8 mouse cellular contexts compared by ENCODE assay signal in the genomic region with DNA sequence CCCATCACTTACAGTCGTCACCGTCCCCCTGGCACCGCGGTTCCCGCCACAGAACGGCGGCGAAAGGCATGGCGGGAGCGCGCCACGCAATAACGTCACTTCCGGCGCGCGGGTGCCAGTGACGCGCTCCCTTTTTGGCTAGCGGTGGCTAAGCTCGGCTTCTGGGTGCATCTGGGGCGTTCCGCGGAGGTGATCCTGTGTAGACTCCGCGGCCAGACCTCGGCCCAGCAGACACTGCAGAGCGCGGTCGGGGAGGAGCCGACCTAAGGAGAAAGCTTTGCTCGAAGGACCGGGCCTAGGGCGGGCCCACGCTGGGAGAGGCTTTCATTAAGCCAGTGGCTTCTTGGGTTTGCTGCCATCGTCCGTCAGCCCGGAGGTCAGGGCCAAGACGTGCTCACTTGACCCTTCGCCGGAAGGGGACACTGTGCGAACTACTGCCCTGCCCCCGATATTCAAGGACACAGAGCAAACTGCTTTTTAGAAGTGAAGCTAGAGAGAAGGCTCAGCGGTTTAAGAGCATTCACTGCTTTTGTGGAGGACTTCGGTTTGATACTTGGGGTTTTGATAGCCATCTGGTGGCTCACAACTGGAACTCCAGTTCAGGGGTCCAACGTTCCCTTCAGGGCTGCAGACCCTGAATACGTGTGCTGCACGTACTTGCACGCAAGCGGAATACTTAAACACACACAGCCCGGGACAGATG. TPM values are rescaled to one million over a fixed set of nuclear protein-coding genes. Genes with fewer than 3 reads are reported as not detected.
DNase-seq lines count a peak whose midpoint lies in the region; ATAC-seq and TF ChIP-seq lines count a peak whose summit lies in the region.

A gene (minus strand): TSS at position 65 of the 703 bp plus-strand sequence.

- peaks cover 7% of the 10 kb centered on the region; the same call in 1 of the 2 replicates for H3K4me1 ChIP-seq in embryonic fibroblast, embryonic 13.5 days (ENCODE audit: control insufficient read depth, insufficient read depth, low read length)
- H3K4me1 ChIP-seq in heart, embryonic 11.5 days (ENCODE audit: control insufficient read depth, insufficient read depth, low read length) = peaks cover 8% of the 10 kb centered on the region
- H3K4me1 ChIP-seq in kidney, embryonic 16.5 days (ENCODE audit: insufficient read depth, low read length) = peaks cover 15% of the 10 kb centered on the region
- peaks cover 10% of the 10 kb centered on the region for H3K4me1 ChIP-seq in liver, adult 2 months (ENCODE audit: control insufficient read depth, insufficient read depth, low read length)

- peak; percentile 93 to 97 for DNase-seq in B cell, adult 2 months
- peak; percentile 95 for DNase-seq in brain, adult 2 months (ENCODE audit: low read depth, low spot score)
- peak; percentile 64 for DNase-seq in liver, adult 2 months (ENCODE audit: extremely low read depth, low read depth, low spot score)
- DNase-seq in spleen, postnatal 36 days (ENCODE audit: low spot score in 2 of 2) = peak; percentile 89 to 90

- H3K4me2 ChIP-seq in heart, embryonic 11.5 days = peak within 1 kb of the TSS; percentile 92
- peak within 1 kb of the TSS; percentile 77 for H3K4me2 ChIP-seq in kidney, embryonic 16.5 days (replicated peaks; ENCODE audit: low read depth, low read length)

- H3K36me3 ChIP-seq in heart, embryonic 11.5 days (ENCODE audit: control insufficient read depth, insufficient read depth, low read length) = peaks cover 7% of the 10 kb centered on the region; the same call in 1 of the 2 replicates
- H3K36me3 ChIP-seq in kidney, embryonic 16.5 days (ENCODE audit: insufficient read depth, low read length) = peaks cover 10% of the 10 kb centered on the region; the same call in 1 of the 2 replicates
- no peaks in the 10 kb centered on the region for H3K36me3 ChIP-seq in liver, adult 2 months (ENCODE audit: control insufficient read depth, insufficient read depth, low read length)

- no peaks in the 10 kb centered on the region for H3K27me3 ChIP-seq in heart, embryonic 11.5 days (ENCODE audit: control insufficient read depth, insufficient read depth, low read length)
- H3K27me3 ChIP-seq in kidney, embryonic 16.5 days (ENCODE audit: insufficient read depth, low read length) = no peaks in the 10 kb centered on the region
- no peaks in the 10 kb centered on the region for H3K27me3 ChIP-seq in liver, adult 2 months (ENCODE audit: control insufficient read depth, insufficient read depth, low read length)

- no peaks in the 10 kb centered on the region for H3K79me2 ChIP-seq in liver, adult 2 months (ENCODE audit: control insufficient read depth, insufficient read depth, low read length)

- H3K27ac ChIP-seq in embryonic fibroblast, embryonic 13.5 days (ENCODE audit: insufficient read depth, low read length) = peak within 1 kb of the TSS; percentile 95
- H3K27ac ChIP-seq in heart, embryonic 11.5 days (ENCODE audit: low read depth, low read length) = peak within 1 kb of the TSS; percentile 97
- peak within 1 kb of the TSS; percentile 99 for H3K27ac ChIP-seq in kidney, embryonic 16.5 days (ENCODE audit: low read length)
- peak within 1 kb of the TSS; percentile 94 for H3K27ac ChIP-seq in liver, adult 2 months (replicated peaks; ENCODE audit: insufficient read depth, low read depth, low read length)

- H3K9me3 ChIP-seq in heart, embryonic 11.5 days (replicated peaks; ENCODE audit: control insufficient read depth, low read length) = no peaks in the 10 kb centered on the region
- H3K9me3 ChIP-seq in kidney, embryonic 16.5 days (ENCODE audit: low read length) = no peaks in the 10 kb centered on the region

- peak; percentile 83 for TF ChIP-seq POLR2A in embryonic fibroblast, embryonic 13.5 days (IDR thresholded peaks at IDR 0.05; ENCODE audit: low read depth, low read length)
- peak; percentile 71 for TF ChIP-seq POLR2A in liver, adult 2 months (IDR thresholded peaks at IDR 0.05; ENCODE audit: extremely low read depth, insufficient read depth, low read length)

- TF ChIP-seq CTCF in embryonic fibroblast, embryonic 13.5 days (IDR thresholded peaks at IDR 0.05; ENCODE audit: borderline replicate concordance, insufficient read depth, low read length) = no peak; the same call in 1 of the 2 replicates
- peak; percentile 33 for TF ChIP-seq CTCF in liver, adult 2 months (IDR thresholded peaks at IDR 0.05; ENCODE audit: low read depth, low read length)

- under 1% methylated on average over 51 of the region's 51 CpGs for WGBS in heart, embryonic 11.5 days (ENCODE audit: insufficient replicate concordance)
- WGBS in kidney, embryonic 16.5 days = under 1% methylated on average over 51 of the region's 51 CpGs
- under 1% methylated on average over 51 of the region's 51 CpGs for WGBS in liver, adult 2 months

- peak; percentile 84 for ATAC-seq in heart, embryonic 11.5 days (replicated peaks; ENCODE audit: insufficient number of reproducible peaks, low FRiP score, low TSS enrichment)
- peak; percentile 95 for ATAC-seq in kidney, embryonic 16.5 days (ENCODE audit: low FRiP score, low TSS enrichment)
- peak; percentile 97 for ATAC-seq in monocyte, adult 5-6 weeks (replicated peaks; ENCODE audit: insufficient number of reproducible peaks, low FRiP score, low TSS enrichment, poor library complexity, severe bottlenecking)

- H3K4me3 ChIP-seq in embryonic fibroblast, embryonic 13.5 days (ENCODE audit: insufficient read depth, low read length) = peak within 1 kb of the TSS; percentile 74
- H3K4me3 ChIP-seq in heart, embryonic 11.5 days (ENCODE audit: low read depth, low read length) = peak within 1 kb of the TSS; percentile 80
- peak within 1 kb of the TSS; percentile 73 for H3K4me3 ChIP-seq in kidney, embryonic 16.5 days (ENCODE audit: low read length)
- H3K4me3 ChIP-seq in liver, adult 2 months (ENCODE audit: insufficient read depth, low read depth, low read length) = peak within 1 kb of the TSS; percentile 92

- peak within 1 kb of the TSS; percentile 95 for H3K9ac ChIP-seq in heart, embryonic 11.5 days (ENCODE audit: low read depth, low read length)
- peak within 1 kb of the TSS; percentile 89 for H3K9ac ChIP-seq in kidney, embryonic 16.5 days (replicated peaks; ENCODE audit: low read length)
- H3K9ac ChIP-seq in liver, adult 2 months (ENCODE audit: low read depth, low read length) = peak within 1 kb of the TSS; percentile 92

RNA-seq across cellular contexts. Expression of the gene that starts here (rescaled TPM):
- polyA plus RNA-seq in embryonic fibroblast, embryonic 13.5 days (2011; ENCODE audit: insufficient read length, low read depth, missing spikeins) = 17.6 and 22.3 TPM in 2 replicates
- polyA plus RNA-seq in heart, embryonic 11.5 days (2014; fragmentation: Nextera tagmentation; extraction: Ambion mirVana) = 106 and 117 TPM in 2 replicates
- 117 and 120 TPM in 2 replicates for polyA plus RNA-seq in kidney, embryonic 16.5 days (2015; fragmentation: Nextera tagmentation; extraction: Ambion mirVana)
- total RNA-seq in liver, adult 2 months (2014; rRNA removed) = 5.2 and 5.3 TPM in 2 replicates
- 0.32 TPM in 1 of 2 replicates, not detected in the other for polyA plus RNA-seq in liver, adult 2 months (2012; rRNA removed)
- 6.0 to 13.5 TPM (median 12.6 TPM) in 3 replicates for total RNA-seq in monocyte, adult 5-6 weeks (2017)

Comparison
In these comparisons a context has a peak if more than half of its experiments do, and no peak if none do; other contexts are left out.
1. Peak in every context shown above with its lines: DNase-seq, ATAC-seq, H3K4me3 ChIP-seq and H3K27ac ChIP-seq.
2. RNA of the gene that starts here (polyA plus RNA-seq): 117 to 120 TPM in kidney, embryonic 16.5 days, 106 to 117 TPM in heart, embryonic 11.5 days and 17.6 to 22.3 TPM in embryonic fibroblast, embryonic 13.5 days; 0.32 TPM in liver, adult 2 months; every median in the first group is over 10 times any median in the second.